Mouse (Mus musculus) kidney, postnatal 0 days (tissue): ENCODE results near the gene Dbp. TPM values are rescaled to one million over a fixed set of nuclear protein-coding genes. Genes with fewer than 3 reads are reported as not detected.
A peak's percentile ranks its signal among the peaks of the same experiment; 100 is the strongest.

Experiments
- ATAC-seq: fragments of 200-750 bp; cut with Nextera tagmentation; replicated peaks from 2 replicates; pipeline ENCODE4 v1.8.0; 2017; ENCODE audit warnings: low read depth, moderate number of reproducible peaks, moderate TSS enrichment, moderate library complexity; ENCODE audit not compliant: low FRiP score
- DNase-seq: peaks from one replicate; pipeline ENCODE4 v3.0.0-alpha.2; 2016; ENCODE audit warnings: low spot score
- H3K27ac ChIP-seq: fragments of 300-500 bp; sonication (generic); 2 replicates; pipeline ENCODE4 v1.5.1; 2014; ENCODE audit warnings: mild to moderate bottlenecking
- H3K27me3 ChIP-seq: fragments of 300-500 bp; sonication (generic); 2 replicates; pipeline ENCODE4 v1.6.1; 2014; ENCODE audit warnings: low read length, mixed read lengths; ENCODE audit not compliant: insufficient read depth
- H3K36me3 ChIP-seq: fragments of 300-500 bp; sonication (generic); 2 replicates; pipeline ENCODE4 v1.6.1; 2014; ENCODE audit warnings: low read length, mixed read lengths; ENCODE audit not compliant: insufficient read depth
- H3K4me1 ChIP-seq: fragments of 300-500 bp; sonication (generic); replicated peaks from 2 replicates; pipeline ENCODE4 v1.6.1; 2014; ENCODE audit warnings: antibody characterized with exemption, low read length, mixed read lengths; ENCODE audit not compliant: insufficient read depth
- H3K4me2 ChIP-seq: fragments of 300-500 bp; sonication (generic); 2 replicates; pipeline ENCODE4 v1.6.1; 2014; ENCODE audit warnings: mild to moderate bottlenecking, low read length, moderate library complexity, mixed read lengths
- H3K4me3 ChIP-seq: fragments of 300-500 bp; sonication (generic); replicated peaks from 2 replicates; pipeline ENCODE4 v1.5.1; 2014; ENCODE audit warnings: low read depth, low read length
- H3K9ac ChIP-seq: fragments of 300-500 bp; sonication (generic); 2 replicates; pipeline ENCODE4 v1.6.1; 2014; ENCODE audit warnings: low read depth, low read length
- H3K9me3 ChIP-seq: fragments of 300-500 bp; sonication (generic); replicated peaks from 2 replicates; pipeline ENCODE4 v1.6.1; 2016; ENCODE audit warnings: low read length, inconsistent platforms, mixed read lengths
- CTCF ChIP-seq: IDR thresholded peaks from 2 replicates; pipeline ENCODE4 v1.5.1; 2016; ENCODE audit warnings: antibody characterized with exemption, low read depth, mild to moderate bottlenecking, moderate library complexity
- WGBS: fragments of 180-500 bp; shearing (Covaris S2); extraction: QIAGEN DNeasy Blood & Tissue Kit; methylation state at CpG from one replicate; pipeline ENCODE4 v1.1.7; 2014; 5-methylcytosine and 5-hydroxymethylcytosine counted together
- polyA plus RNA-seq: library from polyadenylated mRNA; unstranded; fragments of >200 nt; fragmentation: Nextera tagmentation; extraction: Ambion mirVana; gene quantifications from 2 replicates; pipeline ENCODE4 v1.2.1, GENCODE M21; 2015

Gene Dbp
- polyA plus RNA-seq, 1 experiment from 2014 or later: 8.4 TPM

- Histone ChIP-seq H3K4me1 (peaks cover 7% of the 10 kb centered on the region; the same call in 1 of the 2 replicates), H3K9me3 (no peaks in the 10 kb centered on the region), H3K9ac (no peak overlapping the region), H3K4me3 (no peak overlapping the region), H3K4me2 (no peak overlapping the region), H3K27me3 (no peaks in the 10 kb centered on the region), H3K27ac (no peak overlapping the region), H3K36me3 (no peaks in the 10 kb centered on the region)
- TF ChIP-seq CTCF: peak; percentile 41; the same call in 1 of the 2 replicates
- DNase-seq (no peak), ATAC-seq (no peak)
- 94% methylated on average over 9 of the region's 9 CpGs for WGBS
These were observed 36.0 kb upstream of the Dbp start for GRCm38 (mm10) chr7:45668921-45669320.

- ATAC-seq: no peak
- 79% methylated on average over 7 of the region's 7 CpGs for WGBS
- Histone ChIP-seq H3K36me3 (no peaks in the 10 kb centered on the region), H3K4me3 (no peak overlapping the region), H3K27me3 (no peaks in the 10 kb centered on the region), H3K9ac (no peak overlapping the region), H3K4me1 (peaks cover 13% of the 10 kb centered on the region), H3K27ac (no peak overlapping the region), H3K4me2 (no peak overlapping the region), H3K9me3 (no peaks in the 10 kb centered on the region)
- no peak for TF ChIP-seq CTCF
- DNase-seq: no peak
These were observed 27.1 kb upstream of the Dbp start for GRCm38 (mm10) chr7:45677627-45678295.

DNA sequence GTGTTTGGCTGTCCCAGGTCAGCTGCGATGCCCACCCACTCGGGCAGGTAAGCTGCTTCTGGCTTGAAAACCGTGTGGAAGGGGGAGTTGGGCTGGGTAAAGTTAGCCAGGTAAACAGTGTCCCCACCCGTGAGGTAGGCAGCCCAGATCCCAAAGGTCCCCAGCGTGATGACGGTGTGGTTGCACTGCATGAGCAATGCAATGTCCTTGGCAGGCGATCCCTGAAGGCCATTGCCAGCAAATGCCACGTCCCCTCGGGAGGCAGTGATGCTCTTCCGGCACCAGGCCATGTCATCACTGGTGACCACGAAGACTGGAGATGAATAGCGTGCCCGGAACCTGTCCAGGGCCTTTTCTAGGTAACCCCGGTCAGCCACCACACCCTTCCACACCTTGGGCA, 26.4 kb upstream of the Dbp start:
- H3K36me3 ChIP-seq: no peaks in the 10 kb centered on the region
- no peak overlapping the region for H3K4me3 ChIP-seq
- TF ChIP-seq CTCF: no peak
- H3K27me3 ChIP-seq: no peaks in the 10 kb centered on the region
- 91% methylated on average over 14 of the region's 14 CpGs for WGBS
- H3K27ac ChIP-seq: no peak overlapping the region
- H3K9me3 ChIP-seq: no peaks in the 10 kb centered on the region
- H3K4me2 ChIP-seq: no peak overlapping the region
- no peak for DNase-seq
- no peak overlapping the region for H3K9ac ChIP-seq
- no peak for ATAC-seq
- H3K4me1 ChIP-seq: peaks cover 13% of the 10 kb centered on the region

- peaks cover 13% of the 10 kb centered on the region for H3K4me1 ChIP-seq
- no peak overlapping the region; the same call in 1 of the 2 replicates for H3K9ac ChIP-seq
- H3K9me3 ChIP-seq: no peaks in the 10 kb centered on the region
- H3K36me3 ChIP-seq: no peaks in the 10 kb centered on the region
- no peak overlapping the region for H3K4me2 ChIP-seq
- 58% methylated on average over 14 of the region's 14 CpGs for WGBS
- no peaks in the 10 kb centered on the region for H3K27me3 ChIP-seq
- DNase-seq (peak; percentile 61), ATAC-seq (peak; percentile 68)
- H3K27ac ChIP-seq: peak overlapping the region; percentile 68
- no peak overlapping the region for H3K4me3 ChIP-seq
- no peak for TF ChIP-seq CTCF
These were observed 24.8 kb upstream of the Dbp start for GRCm38 (mm10) chr7:45679966-45680621.

DNA sequence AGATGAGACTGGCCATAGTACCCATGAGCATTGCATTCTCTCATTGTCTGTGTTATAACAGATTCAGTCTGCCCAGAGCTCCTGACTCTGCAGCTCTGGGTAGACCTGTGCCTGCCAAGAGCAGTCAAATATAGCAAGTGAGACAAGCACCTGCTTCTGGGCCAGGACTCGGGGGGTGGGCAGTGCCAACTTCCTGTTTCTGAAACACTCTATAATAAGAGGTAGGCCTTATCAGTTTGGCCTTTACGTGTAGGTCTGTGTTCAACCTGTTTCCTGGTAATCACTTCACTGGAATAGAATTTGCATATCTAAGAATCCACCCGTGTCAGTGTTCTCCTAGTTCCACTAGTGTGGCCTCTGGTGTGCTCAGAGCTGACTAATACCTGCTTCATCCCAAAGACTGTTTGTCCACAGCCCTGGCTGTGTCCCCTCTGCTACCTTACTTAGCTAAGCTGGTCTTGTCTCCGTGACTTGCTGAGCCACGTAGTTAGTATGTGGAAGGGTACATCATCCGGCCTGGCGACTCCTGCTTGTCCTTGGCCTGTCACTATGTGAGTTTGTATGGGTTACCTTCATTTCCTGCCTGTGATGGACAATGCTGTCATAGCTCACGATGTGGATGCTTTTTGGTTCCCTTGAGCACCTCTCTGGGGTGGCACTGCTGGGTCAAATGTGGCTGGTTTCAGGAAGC, 23.7 kb upstream of the Dbp start:
- no peak for DNase-seq
- ATAC-seq: no peak
- no peaks in the 10 kb centered on the region for H3K9me3 ChIP-seq
- H3K4me2 ChIP-seq: no peak overlapping the region
- no peaks in the 10 kb centered on the region for H3K36me3 ChIP-seq
- H3K27ac ChIP-seq: no peak overlapping the region
- no peaks in the 10 kb centered on the region for H3K27me3 ChIP-seq
- H3K9ac ChIP-seq: no peak overlapping the region
- no peak overlapping the region for H3K4me3 ChIP-seq
- TF ChIP-seq CTCF: no peak
- H3K4me1 ChIP-seq: peaks cover 13% of the 10 kb centered on the region
- WGBS: 82% methylated on average over 8 of the region's 8 CpGs
